Mouse (Mus musculus): ENCODE results near the gene Mov10.
A peak's percentile ranks its signal among the peaks of the same experiment; 100 is the strongest.
"Not testable (repeated sequence)": the region's sequence is repeated elsewhere in the genome, so short reads cannot be mapped to it uniquely, and the experiment has no call there.

The Mov10 gene

GRCm38 (mm10) chr3:104817991-104818748 lies at the start of gene Mov10:
Mov10 (minus strand) TSS chr3:104818563.
- peak; percentile 41 for DNase-seq

DNA sequence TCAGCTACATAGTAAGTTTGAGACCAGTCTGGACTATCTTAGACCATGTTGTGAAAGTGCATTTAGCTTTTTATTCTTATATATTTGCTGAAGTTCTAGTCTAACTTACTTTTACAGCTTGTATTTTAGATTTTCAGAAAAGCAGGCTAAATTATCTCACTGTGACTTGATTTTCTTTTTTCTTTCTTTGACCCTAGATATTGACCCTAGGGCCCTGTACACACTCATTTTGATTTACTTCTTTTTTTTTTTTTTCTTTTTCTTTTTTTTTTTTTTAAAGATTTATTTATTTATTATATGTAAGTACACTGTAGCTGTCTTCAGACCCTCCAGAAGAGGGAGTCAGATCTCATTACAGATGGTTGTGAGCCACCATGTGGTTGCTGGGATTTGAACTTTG lies 48.3 kb upstream of the Mov10 start:
- not testable (repeated sequence) for DNase-seq

DNA sequence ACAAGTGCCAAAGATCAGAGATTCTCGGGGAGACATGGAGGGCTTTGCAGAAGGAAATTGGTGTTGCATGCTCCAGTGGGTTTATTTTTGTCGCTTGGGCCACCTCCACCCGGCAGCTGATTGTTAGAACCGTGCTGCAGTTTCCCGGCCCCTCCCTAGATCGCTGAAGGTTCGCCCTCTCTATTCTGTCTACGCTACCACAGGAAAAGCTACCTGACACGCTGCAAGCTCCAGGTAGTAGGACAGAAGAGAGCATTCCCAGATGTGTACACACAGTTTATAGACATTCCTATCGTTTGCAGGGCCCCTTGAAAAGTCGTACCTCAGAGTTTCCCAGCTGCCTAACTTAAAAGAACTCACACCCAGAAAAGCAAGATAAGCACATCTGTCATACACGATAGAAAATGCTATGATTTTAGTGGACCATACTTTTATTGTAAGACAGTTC lies 47.0 kb upstream of the Mov10 start:
- DNase-seq, result no peak

GRCm38 (mm10) chr3:104864651-104865340 lies 46.4 kb upstream of the Mov10 start:
- peak; percentile 85 for DNase-seq

DNA sequence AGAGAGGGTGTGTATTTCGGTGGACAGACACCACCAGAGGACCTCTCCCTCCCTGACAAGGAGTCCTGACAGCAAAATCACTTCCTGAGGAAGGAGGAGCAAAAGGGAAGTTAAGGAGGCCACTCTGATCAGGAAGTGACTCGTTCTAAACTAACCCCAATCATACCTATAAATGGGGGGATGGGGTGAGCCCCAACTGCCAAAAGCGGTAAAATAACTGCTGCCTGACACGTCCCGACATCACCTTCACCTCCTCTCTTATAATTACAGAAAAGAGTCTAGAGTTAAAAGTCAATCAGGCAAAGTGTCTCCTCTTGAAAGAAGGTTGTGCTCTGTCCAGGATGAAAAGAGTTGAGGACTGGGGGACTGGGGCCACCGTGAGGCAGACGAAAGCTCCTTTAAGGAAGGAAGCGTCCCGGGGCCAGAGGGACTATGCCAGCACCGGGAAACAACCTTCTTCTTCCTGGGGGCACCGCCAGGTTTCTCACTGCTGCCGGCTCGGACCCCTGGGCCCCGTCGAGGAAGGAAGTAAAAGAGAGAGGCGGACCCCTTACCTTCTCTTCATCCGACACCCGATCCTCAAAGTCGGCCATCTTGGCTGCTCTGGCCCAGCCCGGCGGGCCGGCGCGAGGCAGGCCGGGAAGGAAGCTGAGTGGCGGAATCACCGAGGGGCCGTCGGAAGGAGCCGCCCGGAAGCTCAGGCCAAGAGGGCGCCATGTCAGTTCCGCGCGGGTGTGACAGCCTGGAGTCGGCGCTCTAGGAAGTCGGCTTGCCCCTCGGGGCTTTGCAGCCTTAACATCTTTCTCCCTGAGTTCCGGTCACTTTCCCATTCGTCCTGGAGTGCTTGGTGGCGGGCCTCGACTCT lies 45.7 kb upstream of the Mov10 start, which contains the start of the genes St7l and Capza1:
St7l (plus strand) TSS at position 220 of the 865 bp plus-strand sequence.
Capza1 (minus strand) TSS at position 720 of the 865 bp plus-strand sequence.
- peak; percentile 87 for DNase-seq

DNA sequence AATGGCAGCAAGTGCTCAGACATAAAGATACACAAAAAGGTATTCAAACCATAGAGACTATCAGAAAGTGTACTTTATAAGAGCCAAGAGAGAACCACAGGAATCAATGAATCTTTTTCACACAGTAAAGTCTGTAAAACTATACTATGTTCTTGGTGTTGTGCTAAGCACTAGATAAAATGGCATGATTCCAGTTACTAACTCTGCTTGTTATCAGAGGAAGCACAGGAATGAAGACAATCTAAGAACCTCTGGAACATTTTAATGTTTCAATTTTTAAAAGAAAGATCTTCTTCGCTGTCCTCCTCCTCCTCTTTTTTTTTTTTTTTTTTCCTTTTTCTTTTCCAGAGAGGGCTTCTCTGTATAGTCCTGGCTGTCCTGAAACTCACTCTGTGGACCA lies 40.2 kb upstream of the Mov10 start:
- DNase-seq, result no peak

DNA sequence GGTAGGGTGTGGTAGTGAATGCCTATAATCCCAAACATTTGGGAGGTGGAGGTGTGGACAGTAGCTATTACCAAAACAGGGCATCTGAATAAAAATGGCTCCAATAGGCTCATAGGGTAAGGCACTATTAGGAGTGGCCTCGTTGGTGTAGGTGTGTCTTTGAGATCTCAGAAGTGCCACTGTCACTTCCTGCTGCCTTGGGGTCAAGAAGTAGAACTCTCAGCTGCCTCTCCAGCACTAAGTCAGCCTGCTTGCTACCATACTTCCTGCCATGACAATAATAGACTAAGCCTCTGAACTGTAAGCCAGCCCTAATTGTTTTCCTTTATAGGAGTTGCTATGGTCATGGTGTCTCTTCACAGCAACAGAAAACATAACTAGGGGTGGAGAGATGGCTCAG lies 37.7 kb upstream of the Mov10 start:
- no peak for DNase-seq

DNA sequence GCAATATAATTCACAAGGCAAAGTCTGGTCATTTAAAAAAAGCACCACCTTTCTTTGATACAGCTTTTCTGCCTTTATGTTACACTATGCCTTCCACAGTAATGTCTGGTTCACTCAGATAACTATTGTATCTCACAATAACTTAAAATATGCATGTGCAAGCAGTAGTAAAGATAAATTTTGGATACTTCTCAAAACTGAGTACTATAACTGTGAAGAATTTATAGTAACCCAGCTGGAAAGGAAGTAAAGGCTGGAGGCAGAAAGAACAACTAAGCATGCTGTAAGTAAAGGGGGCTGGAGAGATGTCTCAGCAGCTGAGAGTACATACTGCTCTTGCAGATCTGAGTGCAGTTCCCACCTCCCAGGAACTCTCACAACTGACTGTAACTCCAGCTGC lies 36.5 kb upstream of the Mov10 start:
- DNase-seq, result no peak

- DNase-seq, result no peak
Observed at GRCm38 (mm10) chr3:104854465-104854864, 36.1 kb upstream of the Mov10 start.

DNA sequence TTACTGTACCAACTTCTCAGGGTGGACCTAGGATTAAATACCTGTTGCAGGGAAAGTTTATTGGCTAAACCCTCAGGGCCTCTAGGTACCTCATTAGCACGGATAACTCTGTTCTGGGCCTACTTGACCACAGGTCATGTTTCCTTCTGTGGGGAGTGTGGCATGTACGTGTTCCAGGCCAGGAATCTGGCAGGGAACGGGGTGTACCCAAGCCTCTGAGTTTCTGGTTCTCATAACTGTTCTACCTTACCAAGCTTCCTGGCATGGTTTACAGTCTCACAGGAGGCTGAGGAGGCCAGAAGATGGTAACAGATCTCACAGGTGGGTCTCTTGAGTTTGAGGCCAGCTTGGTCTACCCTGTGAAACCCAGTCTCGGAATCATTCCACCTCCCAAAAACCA lies 28.2 kb upstream of the Mov10 start:
- no peak for DNase-seq

GRCm38 (mm10) chr3:104841049-104841448 lies 22.7 kb upstream of the Mov10 start:
- no peak for DNase-seq

GRCm38 (mm10) chr3:104835797-104836196 lies 17.4 kb upstream of the Mov10 start:
- DNase-seq, result no peak

DNA sequence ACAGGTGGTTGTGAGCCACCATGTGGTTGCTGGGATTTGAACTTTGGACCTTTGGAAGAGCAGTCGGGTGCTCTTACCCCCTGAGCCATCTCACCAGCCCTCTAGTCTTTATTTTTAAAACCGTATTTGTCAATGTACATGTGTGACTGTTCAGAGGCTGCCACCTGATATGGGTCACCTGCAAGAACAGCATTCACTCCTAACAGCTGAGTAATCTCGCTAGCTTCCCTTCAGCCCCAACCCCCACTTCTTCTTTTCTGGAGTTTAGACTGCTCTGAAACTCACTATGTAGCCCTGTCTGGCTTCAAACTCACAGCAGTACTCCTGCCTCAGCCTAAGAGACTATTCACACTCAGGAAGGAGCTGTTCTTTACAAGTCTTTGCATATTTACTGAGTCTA lies 4.0 kb upstream of the Mov10 start:
- no peak for DNase-seq

- DNase-seq, result no peak
Observed at GRCm38 (mm10) chr3:104820426-104820825, 2.1 kb upstream of the Mov10 start.

DNA sequence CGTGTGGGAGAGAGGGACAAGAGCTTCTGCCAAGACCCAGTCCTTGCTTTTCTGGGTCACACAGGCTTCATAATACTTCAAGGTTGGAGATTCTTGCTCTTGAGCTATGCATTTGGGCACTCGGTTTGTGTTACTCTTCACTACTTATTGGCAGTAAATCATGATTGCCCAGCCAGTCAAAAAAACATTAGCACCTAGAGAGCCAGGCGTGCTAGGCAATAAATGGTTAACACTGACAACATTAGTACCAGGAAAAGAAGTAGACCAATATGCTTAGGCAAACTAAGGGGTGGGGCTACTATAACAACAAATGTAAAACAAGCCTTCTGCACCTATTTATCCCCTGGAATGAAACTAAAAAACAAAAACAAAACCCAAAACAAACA lies 379 bp upstream of the Mov10 start:
- DNase-seq, result no peak

- DNase-seq, result peak; percentile 26
Observed at GRCm38 (mm10) chr3:104817481-104817990, 827 bp downstream of the Mov10 start.

GRCm38 (mm10) chr3:104816130-104816529 lies 2.2 kb downstream of the Mov10 start:
- DNase-seq, result no peak

GRCm38 (mm10) chr3:104815346-104815745 lies 3.0 kb downstream of the Mov10 start:
- no peak for DNase-seq

GRCm38 (mm10) chr3:104814746-104815145 lies 3.6 kb downstream of the Mov10 start:
- DNase-seq, result no peak

GRCm38 (mm10) chr3:104813227-104813626 lies 5.1 kb downstream of the Mov10 start:
- DNase-seq, result not testable (repeated sequence)

GRCm38 (mm10) chr3:104812254-104812653 lies 6.1 kb downstream of the Mov10 start:
- DNase-seq, result no peak

DNA sequence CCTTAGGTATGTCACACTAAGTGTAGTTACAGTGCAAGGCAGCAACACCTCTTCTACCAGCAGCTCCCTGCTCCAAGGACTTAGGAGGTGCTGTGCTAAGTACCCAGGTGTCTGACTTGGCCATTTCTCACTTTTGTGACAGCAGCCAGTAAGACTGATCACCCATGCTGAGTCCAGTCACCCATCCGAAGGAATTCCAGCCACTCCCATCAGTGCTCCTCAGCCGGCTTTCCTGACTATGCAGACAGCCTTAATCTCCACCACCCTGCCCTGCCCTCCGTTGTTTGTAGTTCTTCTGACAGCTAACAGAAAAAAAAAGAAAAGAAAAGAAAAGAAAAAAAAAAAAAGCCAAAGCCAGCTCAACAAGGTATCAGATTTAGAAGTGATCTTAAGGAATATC lies 6.6 kb downstream of the Mov10 start:
- DNase-seq, result no peak

GRCm38 (mm10) chr3:104805539-104805938 lies 12.8 kb downstream of the Mov10 start:
- DNase-seq, result no peak

Measured in layer of hippocampus, adult 9-11 months (tissue).